Comparison of ENCODE assay signal across 28 mouse cellular contexts in the genomic region with DNA sequence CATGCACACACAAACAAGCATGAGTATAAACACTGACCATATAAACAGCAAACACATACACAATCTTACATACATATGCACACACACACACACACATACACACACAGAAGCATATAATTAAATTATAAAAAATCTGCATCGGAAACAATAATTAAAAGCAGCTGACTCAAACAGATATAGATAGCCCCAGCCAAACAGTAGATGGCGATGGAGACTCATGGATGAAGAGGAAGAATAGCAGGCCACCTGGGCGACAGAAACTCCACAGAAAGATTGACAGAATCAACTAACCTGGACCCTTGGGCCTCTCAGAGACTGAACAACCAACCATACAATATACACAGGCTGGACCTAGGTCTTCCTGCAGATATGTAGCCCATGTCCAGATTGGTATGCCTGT. TPM values are rescaled to one million over a fixed set of nuclear protein-coding genes. Genes with fewer than 3 reads are reported as not detected.
A peak's percentile ranks its signal among the peaks of the same experiment; 100 is the strongest.
DNase-seq lines count a peak whose midpoint lies in the region; ATAC-seq and TF ChIP-seq lines count a peak whose summit lies in the region.
"Had no signal": no experiment of that assay in that cellular context is flagged by ENCODE, and none has a peak within 500 bp of the region (broad histone marks: within the 10 kb centered on the region; RNA-seq: fewer than 3 reads in every experiment).

No protein-coding gene starts in this region.

- no peaks in the 10 kb centered on the region for H3K4me1 ChIP-seq in forebrain, embryonic 14.5 days (ENCODE audit: control insufficient read depth, insufficient read depth, low read length)
- H3K4me1 ChIP-seq in forebrain, embryonic 12.5 days = no peaks in the 10 kb centered on the region
- H3K4me1 ChIP-seq in hindbrain, postnatal 0 days (ENCODE audit: insufficient read depth, low read length) = no peaks in the 10 kb centered on the region
- H3K4me1 ChIP-seq: heart, embryonic 15.5 days; hindbrain, embryonic 15.5 days; midbrain, embryonic 12.5 days had no signal

- H3K9me3 ChIP-seq in forebrain, embryonic 14.5 days (replicated peaks; ENCODE audit: control insufficient read depth, low read length) = no peaks in the 10 kb centered on the region
- H3K9me3 ChIP-seq in forebrain, embryonic 12.5 days = no peaks in the 10 kb centered on the region
- no peaks in the 10 kb centered on the region for H3K9me3 ChIP-seq in hindbrain, postnatal 0 days (ENCODE audit: low read length)
- H3K9me3 ChIP-seq: heart, embryonic 15.5 days; hindbrain, embryonic 15.5 days; midbrain, embryonic 12.5 days had no signal

- H3K4me3 ChIP-seq in forebrain, embryonic 14.5 days (ENCODE audit: low read depth, low read length) = no peak overlapping the region
- H3K4me3 ChIP-seq in forebrain, embryonic 12.5 days (replicated peaks) = no peak overlapping the region
- no peak overlapping the region for H3K4me3 ChIP-seq in layer of hippocampus, adult 2 months
- H3K4me3 ChIP-seq in hindbrain, postnatal 0 days (ENCODE audit: low read length) = no peak overlapping the region
- H3K4me3 ChIP-seq: gastrocnemius, adult 2 months; heart, adult 2 months; heart, embryonic 15.5 days; hindbrain, embryonic 15.5 days; midbrain, embryonic 12.5 days had no signal

- H3K27me3 ChIP-seq in forebrain, embryonic 14.5 days (replicated peaks; ENCODE audit: control insufficient read depth, insufficient read depth, low read length) = no peaks in the 10 kb centered on the region
- H3K27me3 ChIP-seq in forebrain, embryonic 12.5 days = no peaks in the 10 kb centered on the region
- H3K27me3 ChIP-seq in hindbrain, postnatal 0 days (ENCODE audit: insufficient read depth, low read length) = no peaks in the 10 kb centered on the region
- H3K27me3 ChIP-seq: heart, embryonic 15.5 days; hindbrain, embryonic 15.5 days; midbrain, embryonic 12.5 days had no signal

- no peaks in the 10 kb centered on the region for H3K36me3 ChIP-seq in forebrain, embryonic 14.5 days (ENCODE audit: control insufficient read depth, insufficient read depth, low read length)
- H3K36me3 ChIP-seq in forebrain, embryonic 12.5 days (replicated peaks) = no peaks in the 10 kb centered on the region
- H3K36me3 ChIP-seq in hindbrain, postnatal 0 days (ENCODE audit: insufficient read depth, low read length) = no peaks in the 10 kb centered on the region
- H3K36me3 ChIP-seq: heart, embryonic 15.5 days; hindbrain, embryonic 15.5 days; midbrain, embryonic 12.5 days had no signal

- DNase-seq in forebrain, embryonic 14.5 days (ENCODE audit: low spot score) = peak; percentile 1
- no peak for DNase-seq in layer of hippocampus, adult 2 months (ENCODE audit: low spot score in 2 of 2)
- DNase-seq in layer of hippocampus, adult 18-20 months (ENCODE audit: low spot score in 2 of 2) = no peak
- DNase-seq in ES-CJ7 (ENCODE audit: low read depth, low spot score) = peak; percentile 2
- peak; percentile 14 for DNase-seq in hindbrain, postnatal 0 days (ENCODE audit: low spot score)
- no peak for DNase-seq in thymus, postnatal 14 days
- no peak for DNase-seq in gastrocnemius, adult 8-10 months (ENCODE audit: low spot score in 2 of 2)
- DNase-seq: adrenal gland, postnatal 10 days; cerebellum, adult 18-20 months; gastrocnemius, adult 2 months; heart, adult 2 months; kidney, adult 8-10 months; kidney, postnatal 4 days; liver; lung, adult 18-20 months; right cerebral cortex, adult 18-20 months; thymus, adult 18-20 months had no signal

- H3K27ac ChIP-seq in forebrain, embryonic 14.5 days (ENCODE audit: low read depth, low read length) = no peak overlapping the region
- no peak overlapping the region for H3K27ac ChIP-seq in forebrain, embryonic 12.5 days
- no peak overlapping the region for H3K27ac ChIP-seq in layer of hippocampus, adult 2 months
- H3K27ac ChIP-seq in hindbrain, postnatal 0 days = no peak overlapping the region
- H3K27ac ChIP-seq: gastrocnemius, adult 2 months; heart, adult 2 months; heart, embryonic 15.5 days; hindbrain, embryonic 15.5 days; macrophage; midbrain, embryonic 12.5 days had no signal

- H3K9ac ChIP-seq in forebrain, embryonic 14.5 days (ENCODE audit: low read length) = no peak overlapping the region
- no peak overlapping the region for H3K9ac ChIP-seq in forebrain, embryonic 12.5 days
- no peak overlapping the region for H3K9ac ChIP-seq in hindbrain, postnatal 0 days (replicated peaks; ENCODE audit: low read length)
- H3K9ac ChIP-seq: heart, embryonic 15.5 days; hindbrain, embryonic 15.5 days; midbrain, embryonic 12.5 days had no signal

- TF ChIP-seq CTCF in layer of hippocampus, adult 2 months (conservative IDR thresholded peaks at IDR 0.05) = peak; percentile 54
- peak; percentile 48 for TF ChIP-seq CTCF in hindbrain, postnatal 0 days (IDR thresholded peaks at IDR 0.05; ENCODE audit: low read depth)

- 47% methylated on average over 3 of the region's 3 CpGs for WGBS in forebrain, embryonic 14.5 days
- 43% methylated on average over 3 of the region's 3 CpGs for WGBS in forebrain, embryonic 12.5 days
- WGBS in hindbrain, postnatal 0 days = 38% methylated on average over 3 of the region's 3 CpGs

- no peak for ATAC-seq in forebrain, embryonic 14.5 days
- no peak for ATAC-seq in forebrain, embryonic 12.5 days (ENCODE audit: low FRiP score)
- ATAC-seq in hindbrain, postnatal 0 days = no peak

- H3K4me2 ChIP-seq in forebrain, embryonic 14.5 days (ENCODE audit: low read length) = no peak overlapping the region
- no peak overlapping the region for H3K4me2 ChIP-seq in forebrain, embryonic 12.5 days
- no peak overlapping the region for H3K4me2 ChIP-seq in hindbrain, postnatal 0 days (ENCODE audit: low read depth, low read length)
- H3K4me2 ChIP-seq: heart, embryonic 15.5 days; hindbrain, embryonic 15.5 days; midbrain, embryonic 12.5 days had no signal

RNA-seq across cellular contexts. Expression of a gene that starts 1.1 kb away (rescaled TPM):
- not detected in 2 replicates for polyA plus RNA-seq in forebrain, embryonic 14.5 days (2014; fragmentation: Nextera tagmentation; extraction: Ambion mirVana)
- not detected in 2 replicates for polyA plus RNA-seq in forebrain, embryonic 12.5 days (2016; fragmentation: Nextera tagmentation; extraction: Ambion mirVana)
- not detected for total RNA-seq in layer of hippocampus, adult 2 months (2021)
- total RNA-seq in layer of hippocampus, adult 18-20 months (2021) = not detected
- not detected in 2 replicates for total RNA-seq in hindbrain, postnatal 0 days (2014; rRNA removed)
- 0.20 TPM in 1 of 2 replicates, not detected in the other for polyA plus RNA-seq in hindbrain, postnatal 0 days (2015; fragmentation: Nextera tagmentation; extraction: Ambion mirVana)
- total RNA-seq in gastrocnemius, adult 8-10 months (2022) = not detected
- total RNA-seq: adrenal gland, postnatal 10 days; common myeloid progenitor, adult 5-6 weeks; gastrocnemius, adult 2 months; heart, adult 2 months; layer of hippocampus, postnatal 25 days; left cerebral cortex, postnatal 36 days; MEL; neutrophil, adult 5-6 weeks had no signal
- polyA plus RNA-seq: heart, adult 2 months; heart, embryonic 15.5 days; hindbrain, embryonic 15.5 days; macrophage; midbrain, embryonic 12.5 days had no signal

RNA-seq across cellular contexts. Expression of a gene that starts 11.7 kb away (rescaled TPM):
- polyA plus RNA-seq in forebrain, embryonic 14.5 days (2014; fragmentation: Nextera tagmentation; extraction: Ambion mirVana) = not detected in 2 replicates
- polyA plus RNA-seq in forebrain, embryonic 12.5 days (2016; fragmentation: Nextera tagmentation; extraction: Ambion mirVana) = not detected in 2 replicates
- not detected for total RNA-seq in layer of hippocampus, adult 2 months (2021)
- not detected for total RNA-seq in layer of hippocampus, adult 18-20 months (2021)
- not detected in 2 replicates for total RNA-seq in hindbrain, postnatal 0 days (2014; rRNA removed)
- polyA plus RNA-seq in hindbrain, postnatal 0 days (2015; fragmentation: Nextera tagmentation; extraction: Ambion mirVana) = not detected in 2 replicates
- not detected for total RNA-seq in gastrocnemius, adult 8-10 months (2022)
- total RNA-seq: adrenal gland, postnatal 10 days; common myeloid progenitor, adult 5-6 weeks; gastrocnemius, adult 2 months; heart, adult 2 months; layer of hippocampus, postnatal 25 days; left cerebral cortex, postnatal 36 days; MEL; neutrophil, adult 5-6 weeks had no signal
- polyA plus RNA-seq: heart, adult 2 months; heart, embryonic 15.5 days; hindbrain, embryonic 15.5 days; macrophage; midbrain, embryonic 12.5 days had no signal

RNA-seq across cellular contexts. Expression of a gene that starts 14.3 kb away (rescaled TPM):
- polyA plus RNA-seq in forebrain, embryonic 14.5 days (2014; fragmentation: Nextera tagmentation; extraction: Ambion mirVana) = not detected in 2 replicates
- not detected in 2 replicates for polyA plus RNA-seq in forebrain, embryonic 12.5 days (2016; fragmentation: Nextera tagmentation; extraction: Ambion mirVana)
- total RNA-seq in layer of hippocampus, adult 2 months (2021) = not detected
- not detected for total RNA-seq in layer of hippocampus, adult 18-20 months (2021)
- total RNA-seq in hindbrain, postnatal 0 days (2014; rRNA removed) = not detected in 2 replicates
- not detected in 2 replicates for polyA plus RNA-seq in hindbrain, postnatal 0 days (2015; fragmentation: Nextera tagmentation; extraction: Ambion mirVana)
- total RNA-seq in gastrocnemius, adult 8-10 months (2022) = not detected
- total RNA-seq: adrenal gland, postnatal 10 days; common myeloid progenitor, adult 5-6 weeks; gastrocnemius, adult 2 months; heart, adult 2 months; layer of hippocampus, postnatal 25 days; left cerebral cortex, postnatal 36 days; MEL; neutrophil, adult 5-6 weeks had no signal
- polyA plus RNA-seq: C2C12; heart, adult 2 months; heart, embryonic 15.5 days; hindbrain, embryonic 15.5 days; macrophage; midbrain, embryonic 12.5 days had no signal

RNA-seq across cellular contexts. Expression of a gene that starts 25.5 kb away (rescaled TPM):
- not detected in 2 replicates for polyA plus RNA-seq in forebrain, embryonic 14.5 days (2014; fragmentation: Nextera tagmentation; extraction: Ambion mirVana)
- polyA plus RNA-seq in forebrain, embryonic 12.5 days (2016; fragmentation: Nextera tagmentation; extraction: Ambion mirVana) = not detected in 2 replicates
- not detected for total RNA-seq in layer of hippocampus, adult 2 months (2021)
- total RNA-seq in layer of hippocampus, adult 18-20 months (2021) = not detected
- not detected in 2 replicates for total RNA-seq in hindbrain, postnatal 0 days (2014; rRNA removed)
- not detected in 2 replicates for polyA plus RNA-seq in hindbrain, postnatal 0 days (2015; fragmentation: Nextera tagmentation; extraction: Ambion mirVana)
- total RNA-seq in gastrocnemius, adult 8-10 months (2022) = not detected
- total RNA-seq: adrenal gland, postnatal 10 days; common myeloid progenitor, adult 5-6 weeks; gastrocnemius, adult 2 months; heart, adult 2 months; layer of hippocampus, postnatal 25 days; left cerebral cortex, postnatal 36 days; MEL; neutrophil, adult 5-6 weeks had no signal
- polyA plus RNA-seq: C2C12; heart, adult 2 months; heart, embryonic 15.5 days; hindbrain, embryonic 15.5 days; macrophage; midbrain, embryonic 12.5 days had no signal

RNA-seq across cellular contexts. Expression of a gene that starts 33.0 kb away (rescaled TPM):
- not detected in 2 replicates for polyA plus RNA-seq in forebrain, embryonic 14.5 days (2014; fragmentation: Nextera tagmentation; extraction: Ambion mirVana)
- polyA plus RNA-seq in forebrain, embryonic 12.5 days (2016; fragmentation: Nextera tagmentation; extraction: Ambion mirVana) = not detected in 2 replicates
- not detected for total RNA-seq in layer of hippocampus, adult 2 months (2021)
- not detected for total RNA-seq in layer of hippocampus, adult 18-20 months (2021)
- not detected in 2 replicates for total RNA-seq in hindbrain, postnatal 0 days (2014; rRNA removed)
- not detected in 2 replicates for polyA plus RNA-seq in hindbrain, postnatal 0 days (2015; fragmentation: Nextera tagmentation; extraction: Ambion mirVana)
- not detected for total RNA-seq in gastrocnemius, adult 8-10 months (2022)
- total RNA-seq: adrenal gland, postnatal 10 days; common myeloid progenitor, adult 5-6 weeks; gastrocnemius, adult 2 months; heart, adult 2 months; layer of hippocampus, postnatal 25 days; left cerebral cortex, postnatal 36 days; MEL; neutrophil, adult 5-6 weeks had no signal
- polyA plus RNA-seq: heart, adult 2 months; heart, embryonic 15.5 days; hindbrain, embryonic 15.5 days; macrophage; midbrain, embryonic 12.5 days had no signal

Comparison
In these comparisons a context has a peak if more than half of its experiments do, and no peak if none do; other contexts are left out.
1. DNase-seq: peak in forebrain, embryonic 14.5 days (single experiment), ES-CJ7 (single experiment) and hindbrain, postnatal 0 days (single experiment); none in layer of hippocampus, adult 2 months (0 of 2), layer of hippocampus, adult 18-20 months (0 of 2), thymus, postnatal 14 days (single experiment) and gastrocnemius, adult 8-10 months (0 of 2).